Mouse (Mus musculus) c-Kit-negative CD71-positive TER-119-positive erythroid progenitor cells, embryonic 14.5 days (primary cell): Measurements from ENCODE around the gene Vmn1r33.
"Not testable (repeated sequence)": the region's sequence is repeated elsewhere in the genome, so short reads cannot be mapped to it uniquely, and the experiment has no call there.

Source experiments
- DNase-seq: peaks from one replicate; pipeline ENCODE4 v3.0.0-alpha.2; 2013; ENCODE audit warnings: low read depth, low spot score

The Vmn1r33 gene

GRCm38 (mm10) chr6:66618182-66618581 lies at the start of gene Vmn1r33:
Gene Vmn1r33 (minus strand): TSS chr6:66618282.
- not testable (repeated sequence) for DNase-seq

GRCm38 (mm10) chr6:66643779-66644178 lies 25.7 kb upstream of the Vmn1r33 start, which contains the start of gene Vmn1r34:
Gene Vmn1r34 (minus strand): TSS chr6:66643879.
- DNase-seq, result no peak

- DNase-seq, result no peak
Observed at GRCm38 (mm10) chr6:66595804-66596203, 22.3 kb downstream of the Vmn1r33 start.
